In the genomic region with DNA sequence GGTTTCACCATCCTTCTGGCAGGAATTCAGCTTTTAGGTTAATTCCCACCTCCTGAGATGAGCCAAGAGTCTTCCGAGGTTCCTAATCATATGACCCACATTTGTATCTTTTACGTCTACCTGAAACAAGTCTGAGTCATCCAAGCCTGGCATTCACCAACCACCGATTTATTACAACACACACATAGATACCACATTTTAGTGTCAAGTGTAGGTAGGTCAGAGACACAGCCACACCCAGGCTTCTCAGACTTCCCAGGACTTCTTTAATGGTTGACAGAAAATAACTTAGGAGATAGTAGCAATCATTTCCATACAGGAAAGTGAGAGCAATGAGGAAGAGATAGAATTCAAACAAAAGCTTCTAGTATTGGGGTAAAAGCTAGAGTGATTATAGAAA, we compare ENCODE assay signal across 33 mouse cellular contexts.
"Had no signal": no experiment of that assay in that cellular context is flagged by ENCODE, and none has a peak within 500 bp of the region (broad histone marks: within the 10 kb centered on the region; RNA-seq: fewer than 3 reads in every experiment).

No protein-coding gene starts in this region.

- H3K4me3 ChIP-seq: heart, embryonic 10.5 days; heart, embryonic 12.5 days; heart, embryonic 13.5 days; heart, embryonic 15.5 days; hindbrain, embryonic 10.5 days; hindbrain, embryonic 12.5 days; hindbrain, embryonic 13.5 days; hindbrain, embryonic 15.5 days; kidney, embryonic 15.5 days; layer of hippocampus, adult 2 months; left cerebral cortex, adult 2 months had no signal

- H3K27me3 ChIP-seq: heart, embryonic 12.5 days; heart, embryonic 13.5 days; heart, embryonic 15.5 days; hindbrain, embryonic 12.5 days; hindbrain, embryonic 13.5 days; hindbrain, embryonic 15.5 days; kidney, embryonic 15.5 days had no signal

- H3K27ac ChIP-seq: heart, embryonic 10.5 days; heart, embryonic 13.5 days; heart, embryonic 15.5 days; hindbrain, embryonic 10.5 days; hindbrain, embryonic 12.5 days; hindbrain, embryonic 13.5 days; hindbrain, embryonic 14.5 days; hindbrain, embryonic 15.5 days; hindbrain, postnatal 0 days; kidney, embryonic 15.5 days; kidney, postnatal 0 days; layer of hippocampus, adult 2 months; left cerebral cortex, adult 2 months had no signal

- ATAC-seq: hindbrain, embryonic 16.5 days; hindbrain, postnatal 0 days; inflammation-experienced regulatory T-cells, adult 6 months had no signal

- H3K4me1 ChIP-seq: heart, embryonic 10.5 days; heart, embryonic 12.5 days; heart, embryonic 13.5 days; heart, embryonic 15.5 days; hindbrain, embryonic 10.5 days; hindbrain, embryonic 12.5 days; hindbrain, embryonic 13.5 days; hindbrain, embryonic 15.5 days had no signal

- H3K4me2 ChIP-seq: heart, embryonic 11.5 days; heart, embryonic 12.5 days; heart, embryonic 13.5 days; heart, embryonic 15.5 days; hindbrain, embryonic 12.5 days; hindbrain, embryonic 13.5 days; hindbrain, embryonic 14.5 days; hindbrain, embryonic 15.5 days; kidney, embryonic 15.5 days had no signal

- H3K36me3 ChIP-seq: heart, embryonic 10.5 days; heart, embryonic 12.5 days; heart, embryonic 13.5 days; heart, embryonic 15.5 days; hindbrain, embryonic 10.5 days; hindbrain, embryonic 12.5 days; hindbrain, embryonic 13.5 days; hindbrain, embryonic 15.5 days; kidney, embryonic 15.5 days had no signal

- H3K9me3 ChIP-seq: heart, embryonic 10.5 days; heart, embryonic 12.5 days; heart, embryonic 13.5 days; heart, embryonic 15.5 days; hindbrain, embryonic 10.5 days; hindbrain, embryonic 12.5 days; hindbrain, embryonic 13.5 days; hindbrain, embryonic 15.5 days; kidney, embryonic 15.5 days had no signal

- H3K9ac ChIP-seq: heart, embryonic 12.5 days; heart, embryonic 13.5 days; heart, embryonic 15.5 days; hindbrain, embryonic 12.5 days; hindbrain, embryonic 13.5 days; hindbrain, embryonic 14.5 days; hindbrain, embryonic 15.5 days; kidney, embryonic 15.5 days had no signal

- DNase-seq: heart, postnatal 10 days; heart, postnatal 14 days; heart, postnatal 36 days; heart, postnatal 4 days; kidney, adult 11 months; kidney, adult 18-20 months; kidney, adult 2 months; kidney, adult 8-10 months; kidney, adult 9 months; kidney, postnatal 10 days; kidney, postnatal 14 days; kidney, postnatal 25 days; kidney, postnatal 36 days; kidney, postnatal 4 days; layer of hippocampus, adult 9-11 months; layer of hippocampus, postnatal 36 days had no signal
